Mouse (Mus musculus) c-Kit-negative CD71-positive TER-119-positive erythroid progenitor cells, embryonic 14.5 days (primary cell): ENCODE results near the gene Syp.

Source experiments
- DNase-seq: peaks from one replicate; pipeline ENCODE4 v3.0.0-alpha.2; 2013; ENCODE audit warnings: low read depth, low spot score

The Syp gene

DNA sequence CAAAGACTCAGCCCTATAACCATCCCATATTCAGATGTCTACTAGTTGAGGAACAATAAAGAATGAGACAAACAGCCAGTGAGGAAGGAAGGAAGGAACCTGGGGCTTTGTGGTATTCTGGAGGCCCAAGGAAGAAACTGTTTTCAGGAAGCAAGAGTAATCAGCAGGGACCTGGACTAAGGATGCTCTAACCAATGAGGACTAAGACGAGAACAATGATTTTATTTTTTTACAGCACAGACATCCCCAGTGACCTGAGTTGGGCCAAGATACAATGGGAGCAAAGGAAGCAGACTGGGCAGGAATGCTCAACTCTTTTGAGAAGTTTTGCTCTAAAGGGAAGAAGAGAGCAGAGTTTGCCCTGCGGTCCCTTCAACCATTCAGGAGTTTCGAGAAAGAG, 24.7 kb downstream of the Syp start:
- DNase-seq: no peak

DNA sequence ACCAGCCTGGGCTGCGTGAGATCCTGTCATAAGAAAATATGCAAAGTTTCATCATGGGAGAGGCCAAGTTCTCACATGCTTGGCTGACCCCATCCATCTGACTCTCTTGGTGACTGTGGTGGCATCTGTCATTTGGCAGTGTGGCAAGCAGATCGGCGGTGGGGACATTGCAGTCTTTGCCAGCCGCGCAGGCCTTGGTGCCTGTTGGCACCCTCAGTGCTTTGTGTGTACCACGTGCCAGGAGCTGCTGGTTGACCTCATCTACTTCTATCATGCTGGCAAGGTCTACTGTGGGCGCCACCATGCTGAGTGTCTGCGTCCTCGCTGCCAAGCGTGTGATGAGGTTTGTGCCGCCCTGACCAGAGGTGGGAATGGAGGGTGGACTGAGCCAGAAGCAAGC, 26.5 kb downstream of the Syp start:
- no peak for DNase-seq

DNA sequence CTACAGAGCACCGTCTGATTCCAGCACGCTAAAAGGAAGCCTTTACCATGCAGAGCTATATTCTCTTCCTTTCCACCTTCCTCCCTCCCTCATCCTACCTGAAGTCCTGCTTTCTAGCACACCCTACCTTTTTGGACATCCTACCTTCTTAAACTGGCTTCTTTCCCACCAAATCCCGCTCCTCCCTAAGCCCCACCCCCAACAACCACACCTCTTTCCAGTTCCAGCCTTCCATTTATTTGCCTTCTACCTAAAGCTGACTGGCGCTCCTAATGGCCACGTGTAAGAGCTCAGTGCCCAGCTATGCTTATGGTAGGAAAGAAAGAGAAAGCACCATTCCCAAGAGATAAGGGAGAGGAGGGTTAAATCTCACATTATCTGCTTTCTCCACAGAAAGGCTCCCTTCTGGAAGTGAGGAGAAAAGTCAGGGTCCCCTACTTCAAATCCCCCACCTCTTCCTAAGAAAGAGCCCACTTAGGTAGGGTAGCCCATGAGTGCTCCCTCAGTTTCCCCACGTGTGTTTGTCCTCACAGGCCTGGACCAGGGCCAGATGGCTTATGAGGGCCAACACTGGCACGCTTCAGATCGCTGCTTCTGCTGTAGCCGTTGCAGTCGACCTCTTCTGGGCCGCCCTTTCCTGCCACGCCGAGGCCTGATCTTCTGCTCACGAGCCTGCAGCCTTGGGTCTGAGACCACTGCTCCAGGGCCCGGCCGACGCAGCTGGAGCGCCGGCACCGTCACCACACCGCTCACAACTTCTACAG, 27.6 kb downstream of the Syp start:
- DNase-seq: no peak

DNA sequence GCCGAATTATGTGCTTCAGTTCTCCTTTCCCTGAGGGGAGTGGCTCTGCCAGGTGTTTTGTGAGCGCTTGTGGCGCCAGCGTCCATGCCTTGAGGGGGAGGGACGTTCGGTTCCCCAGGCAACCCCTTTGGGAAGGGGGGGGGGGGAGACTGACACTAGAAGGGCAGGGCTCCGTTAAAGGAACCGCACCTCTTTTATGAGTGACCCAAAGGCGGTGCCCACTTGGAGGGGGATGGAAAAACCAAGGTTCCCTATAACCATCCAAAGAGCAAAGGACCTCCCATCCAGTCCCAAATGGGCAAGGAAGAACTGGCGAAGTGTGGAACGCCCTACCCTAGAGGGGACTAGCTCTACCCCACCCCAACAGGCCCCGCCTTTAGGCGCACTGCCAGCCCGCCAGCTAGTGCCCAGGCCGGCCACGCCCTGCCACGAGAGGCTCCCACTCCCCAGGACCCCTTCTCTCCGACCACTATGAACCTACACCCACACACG, 32.2 kb downstream of the Syp start:
- DNase-seq: no peak

DNA sequence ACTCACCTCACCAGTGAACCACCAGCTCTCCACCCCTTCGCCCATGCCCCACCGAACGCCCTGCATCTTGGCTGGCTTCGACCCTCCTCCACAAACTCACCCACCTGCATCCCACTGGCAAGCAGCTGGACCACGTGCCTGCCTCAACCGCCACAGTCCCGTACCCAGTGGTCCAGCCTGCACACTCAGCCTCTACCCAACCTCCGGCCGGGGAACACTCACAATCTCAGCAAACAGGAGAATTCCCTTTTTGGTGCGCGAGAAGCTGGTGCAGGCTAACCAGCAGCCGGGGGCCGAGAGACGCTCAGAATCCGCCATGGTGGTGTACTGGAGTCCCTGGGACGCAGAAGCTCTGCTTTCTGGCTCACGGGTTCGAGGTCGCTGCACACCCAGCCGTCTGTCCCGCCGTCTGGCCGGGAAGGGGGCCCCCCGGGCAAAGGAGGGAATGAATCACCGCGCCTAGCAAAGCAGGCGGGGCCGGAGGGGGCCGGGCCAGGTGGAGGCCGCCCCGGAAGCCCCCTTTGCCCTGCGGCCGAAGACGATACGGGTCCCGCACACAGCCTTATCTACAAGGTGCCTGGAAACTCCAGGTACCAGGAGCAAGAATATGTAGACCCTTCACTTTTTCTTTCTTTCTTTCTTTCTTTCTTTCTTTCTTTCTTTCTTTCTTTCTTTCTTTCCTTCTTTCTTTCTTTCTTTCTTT, 32.8 kb downstream of the Syp start, which contains the start of gene Plp2:
Gene Plp2 (minus strand): TSS at position 470 of the 703 bp plus-strand sequence.
- DNase-seq: no peak

DNA sequence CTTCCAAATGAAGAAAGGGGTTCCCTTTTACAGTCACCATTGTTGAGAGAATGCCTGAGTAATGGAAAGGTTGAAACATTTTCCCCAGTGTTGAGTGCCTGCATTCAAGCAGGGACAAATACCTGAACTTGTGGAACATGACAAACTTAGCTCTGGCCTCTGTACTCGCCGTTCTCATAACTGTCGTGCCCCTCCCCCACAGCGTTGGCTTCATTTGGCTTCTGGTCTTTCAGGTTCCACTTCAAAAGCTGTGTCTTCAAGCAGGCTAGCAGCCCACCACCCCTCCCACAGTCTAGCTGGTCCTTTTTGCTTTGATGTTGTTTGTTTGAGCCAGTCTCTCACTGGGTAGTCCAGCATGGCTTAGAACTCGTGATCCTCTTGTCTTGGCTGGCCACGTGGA, 34.5 kb downstream of the Syp start:
- DNase-seq: no peak

DNA sequence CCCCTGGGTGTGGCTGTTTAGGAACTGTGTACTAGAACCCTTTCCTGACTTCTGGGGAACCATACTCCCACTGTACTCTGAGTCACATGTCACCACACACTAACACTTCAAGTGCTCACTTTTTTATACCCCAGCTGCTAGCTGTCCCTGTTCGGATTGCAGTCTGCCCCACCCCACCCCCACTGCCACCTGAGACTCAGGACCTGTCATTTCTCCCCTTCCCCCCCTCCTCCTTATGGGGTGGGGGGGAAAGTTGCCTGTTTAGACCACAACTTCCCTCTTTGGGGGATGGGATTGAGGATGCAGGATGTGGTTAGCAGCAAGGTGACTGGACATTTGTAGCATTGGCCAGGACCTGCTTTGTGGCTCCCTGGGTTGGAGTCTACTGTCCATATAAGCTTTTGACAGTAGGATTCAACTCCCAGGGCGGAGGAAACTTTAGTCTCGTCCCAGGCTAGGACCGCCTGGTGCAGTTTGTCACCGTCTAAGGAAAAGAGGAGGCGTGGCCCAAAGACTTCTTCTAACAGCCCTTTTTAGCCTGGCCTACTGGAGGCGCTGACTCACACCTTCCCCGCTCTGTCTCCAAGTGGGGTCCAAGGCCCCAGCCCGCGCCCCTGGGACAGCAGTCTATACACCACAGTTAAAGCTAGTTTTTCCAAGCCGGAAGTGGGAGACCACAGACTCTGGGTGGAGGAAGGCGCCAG, 35.5 kb downstream of the Syp start:
- DNase-seq: no peak

DNA sequence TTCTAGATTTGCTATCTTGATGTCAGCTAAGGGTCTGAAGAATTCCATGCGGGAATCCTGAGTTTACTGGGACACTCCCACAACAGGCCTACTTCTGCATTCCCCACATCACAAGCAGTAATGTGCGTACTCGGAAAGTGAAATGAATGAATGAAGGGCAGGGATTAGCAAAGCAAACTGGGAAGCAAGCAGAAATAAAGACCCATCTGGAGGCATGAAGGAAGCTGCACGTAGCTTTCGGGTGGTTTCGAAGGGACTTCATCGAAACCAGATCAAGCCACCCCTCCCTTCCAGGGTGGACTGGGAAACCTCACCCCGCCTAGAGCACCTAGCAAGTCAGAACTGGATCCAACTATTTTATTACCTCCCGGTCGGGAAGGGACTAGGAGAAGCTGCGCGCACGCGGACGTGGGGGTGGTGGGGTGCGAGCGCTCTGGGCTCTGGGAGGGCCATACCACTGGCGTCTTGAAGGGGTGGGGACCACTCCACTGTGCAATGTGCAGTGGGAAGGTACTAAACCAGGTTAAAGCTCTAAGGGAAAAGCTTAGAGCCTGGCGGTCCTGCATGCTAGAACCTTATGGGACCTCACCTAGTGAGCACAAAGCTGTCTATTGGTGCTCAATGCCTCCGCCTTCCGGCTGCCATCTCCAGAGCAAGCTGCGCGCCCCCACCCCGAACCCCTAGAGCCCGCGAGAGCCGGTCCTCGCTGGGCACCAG, 36.2 kb downstream of the Syp start:
- no peak for DNase-seq

DNA sequence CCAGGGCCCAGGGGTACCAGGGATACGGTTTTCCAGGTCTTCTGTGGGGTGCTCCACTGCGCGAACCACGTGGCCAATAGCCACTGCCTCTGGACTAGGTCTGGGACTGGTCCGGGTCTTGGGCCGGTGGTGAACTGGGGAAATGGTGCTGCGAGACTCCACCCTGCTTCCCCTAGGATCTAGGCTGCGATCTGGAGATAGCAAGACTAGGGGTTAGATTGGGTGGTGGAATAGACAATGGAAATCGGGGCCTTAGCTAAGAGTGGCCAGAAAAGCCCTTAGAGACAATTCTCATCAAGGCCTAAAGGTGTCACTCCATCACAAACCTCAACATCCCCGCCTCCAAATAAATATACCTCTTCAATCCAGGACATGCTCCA, 36.7 kb downstream of the Syp start:
- DNase-seq: no peak

DNA sequence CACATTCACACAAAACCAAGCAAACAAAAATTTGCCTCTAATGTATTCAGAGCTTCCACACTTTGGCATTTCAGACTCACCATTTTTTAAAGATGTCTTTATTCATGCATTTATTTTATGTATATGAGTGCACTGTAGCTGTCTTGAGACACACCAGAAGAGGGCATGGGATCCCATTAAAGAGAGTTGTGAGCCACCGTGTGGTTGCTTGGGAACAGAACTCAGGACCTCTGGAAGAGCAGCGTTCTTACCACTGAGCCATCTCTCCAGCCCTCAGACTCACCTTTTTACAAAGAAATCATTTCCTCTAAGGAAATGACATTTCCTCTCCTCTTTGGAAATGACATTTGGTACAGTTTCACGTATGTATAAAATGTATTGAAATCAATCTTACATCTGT, 40.7 kb downstream of the Syp start:
- no peak for DNase-seq

DNA sequence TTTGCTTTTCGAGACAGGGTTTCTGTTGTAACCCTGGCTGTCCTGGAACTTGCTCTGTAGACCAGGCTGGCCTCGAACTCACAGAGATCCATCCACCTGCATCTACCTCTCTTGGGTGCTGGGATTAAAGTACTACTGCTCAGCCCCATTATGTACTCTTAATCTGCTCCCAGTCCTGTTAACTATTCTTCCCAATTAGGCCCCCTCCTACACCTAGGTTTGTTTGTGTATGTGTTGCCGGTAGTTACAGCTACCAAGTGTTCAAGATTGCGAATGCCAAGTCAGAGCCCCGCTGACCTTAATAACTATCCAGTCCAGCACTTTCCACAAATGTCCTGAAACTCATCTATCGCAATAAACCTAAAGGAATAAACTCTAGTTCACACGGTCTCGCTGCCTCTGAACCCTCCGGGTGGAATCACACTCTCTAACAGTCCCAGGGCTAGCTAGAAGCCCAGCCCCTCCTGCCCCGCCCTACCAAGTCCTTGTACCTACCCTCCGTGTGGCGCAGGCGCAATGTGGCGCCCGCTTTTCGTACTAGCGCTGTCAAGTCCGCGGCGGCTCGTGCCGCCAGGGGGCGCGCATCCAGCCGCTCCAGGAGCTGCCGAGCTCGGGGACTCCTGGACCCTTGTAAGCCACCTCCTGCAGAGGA, 41.3 kb downstream of the Syp start:
- DNase-seq: peak; percentile 69

DNA sequence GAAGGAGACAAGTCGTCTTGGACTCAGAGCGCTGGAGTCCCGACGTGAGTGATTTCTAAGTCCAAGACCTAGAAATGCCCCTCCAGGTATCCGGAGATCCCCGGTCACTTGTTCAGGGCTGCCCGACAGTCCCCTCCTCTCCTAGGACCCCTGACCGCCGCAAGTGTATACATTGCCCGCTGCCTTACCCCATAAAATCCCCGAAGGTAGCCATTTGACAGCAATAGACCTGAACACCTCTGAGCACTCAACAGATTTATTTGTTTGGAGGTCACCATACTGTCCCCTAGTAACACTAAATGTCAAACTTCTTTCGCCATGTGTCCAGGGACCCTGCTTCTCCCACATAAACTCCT, 41.8 kb downstream of the Syp start:
- no peak for DNase-seq

DNA sequence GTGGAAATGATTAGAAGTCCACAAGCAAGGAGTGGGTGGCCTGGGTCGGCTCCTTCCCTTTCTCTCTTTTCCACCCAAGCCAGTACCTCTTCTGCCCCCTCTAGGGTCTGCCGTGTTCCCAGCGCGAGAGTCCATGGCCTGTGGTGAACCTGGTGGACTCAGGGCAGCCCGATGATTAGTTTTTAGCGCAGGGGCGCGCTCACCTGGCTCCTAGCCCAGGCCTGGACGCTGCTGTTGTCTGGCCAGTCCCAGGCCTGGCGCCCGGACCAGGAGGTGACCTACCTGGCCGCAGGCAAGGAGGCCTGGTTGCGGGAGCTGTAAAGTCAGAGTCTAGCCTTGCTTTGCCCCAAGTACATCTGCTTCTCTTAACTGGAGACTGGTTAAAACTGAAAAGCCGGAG, 42.6 kb downstream of the Syp start, which contains the start of gene Magix:
Gene Magix (minus strand): TSS at position 388 of the 400 bp plus-strand sequence.
- DNase-seq: no peak

DNA sequence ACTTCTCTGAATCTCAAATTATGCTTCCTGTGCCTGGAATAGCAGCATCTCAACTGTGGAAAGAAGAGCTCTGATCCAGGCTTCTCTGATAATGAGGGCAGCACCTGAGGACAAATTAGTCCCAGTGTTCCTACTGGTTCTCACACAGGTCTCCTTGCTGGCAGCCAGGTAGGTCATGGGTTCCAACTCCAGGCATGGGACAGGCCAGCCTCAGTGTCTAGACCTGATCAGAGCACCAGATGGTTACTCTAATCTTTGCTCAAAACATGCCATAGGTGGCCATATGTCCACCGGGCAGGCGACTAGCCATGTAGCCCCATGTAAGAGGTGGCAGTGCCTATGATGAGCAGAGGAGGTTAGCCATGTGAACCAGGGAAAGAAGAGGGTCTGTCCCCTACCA, 50.0 kb downstream of the Syp start:
- DNase-seq: no peak

DNA sequence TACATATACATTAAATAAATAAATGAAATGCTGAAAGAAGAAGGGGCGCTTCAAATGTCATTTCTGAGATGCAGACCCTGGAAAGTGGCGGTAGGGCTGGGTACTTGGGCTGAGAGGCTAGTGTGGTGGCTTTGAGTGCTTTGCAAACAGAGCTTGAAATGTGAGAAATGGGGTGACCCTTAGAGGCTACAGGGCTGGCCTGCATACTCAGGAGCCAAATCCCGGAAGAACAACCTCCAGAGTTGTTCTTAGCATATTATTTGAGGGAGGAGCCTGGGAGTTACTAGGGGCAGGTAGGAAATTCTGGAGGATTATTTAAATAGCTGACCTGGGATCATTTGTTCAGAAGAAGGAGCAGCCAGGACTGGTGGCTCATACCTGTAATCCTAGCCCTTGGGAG, 52.2 kb downstream of the Syp start:
- DNase-seq: no peak

DNA sequence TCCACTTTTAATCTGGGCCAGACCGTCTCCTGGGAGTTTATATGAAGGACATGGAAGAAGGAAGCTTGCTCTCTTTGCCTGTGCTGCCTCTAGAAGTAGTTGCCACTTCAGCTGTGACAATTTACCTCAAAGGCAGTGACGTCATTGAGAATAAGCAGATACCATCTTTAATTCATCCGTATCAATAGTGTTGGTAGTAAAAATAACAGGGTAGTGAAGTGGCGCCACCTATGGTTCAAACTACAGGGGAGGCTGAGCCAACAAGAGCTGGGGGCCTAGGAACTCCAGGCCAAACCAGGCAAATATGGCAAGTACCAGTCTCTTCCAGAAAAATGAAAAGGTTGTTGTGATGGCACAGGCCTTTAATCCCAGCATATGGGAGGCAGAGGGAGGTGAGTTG, 54.6 kb downstream of the Syp start:
- DNase-seq: no peak

DNA sequence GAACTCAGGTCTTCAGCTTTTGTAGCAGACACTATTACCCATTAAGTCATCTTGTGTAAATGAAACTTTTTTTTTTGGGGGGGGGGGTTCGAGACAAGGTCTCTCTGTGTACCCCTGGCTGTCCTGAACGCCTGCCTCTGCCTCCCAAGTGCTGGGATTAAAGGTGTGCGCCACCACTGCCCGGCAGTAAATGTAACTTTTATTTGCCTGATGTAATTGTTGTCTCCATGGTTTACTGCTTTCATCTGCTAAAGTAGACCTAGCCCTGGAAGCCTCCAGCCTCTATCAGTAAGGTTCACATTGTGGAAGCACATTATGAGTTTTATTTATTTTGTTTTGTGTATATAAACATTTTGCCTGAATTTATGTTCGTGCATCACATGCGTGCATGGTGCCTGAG, 58.2 kb downstream of the Syp start:
- no peak for DNase-seq

DNA sequence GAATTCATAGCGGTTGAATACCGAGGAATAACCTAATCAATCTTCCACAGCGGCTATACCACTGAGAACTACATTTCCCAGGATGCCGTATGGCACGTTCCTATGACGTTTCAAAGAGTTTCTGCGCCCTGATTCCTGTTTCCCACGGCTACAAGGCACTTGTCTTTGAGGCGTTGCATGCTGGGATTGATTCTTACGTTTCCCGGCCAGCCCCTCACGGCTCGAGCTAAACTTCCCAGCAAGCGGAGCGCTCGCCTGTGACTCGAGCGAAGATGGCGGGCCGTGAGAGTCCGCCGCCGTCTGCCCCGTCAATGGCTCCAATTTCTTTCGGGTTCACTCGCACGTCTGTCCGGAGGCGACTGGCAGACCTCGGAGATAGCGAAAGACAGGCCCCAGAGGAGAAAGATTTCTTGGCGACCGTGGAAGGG, 58.7 kb downstream of the Syp start, which contains the start of gene Gpkow:
Gene Gpkow (plus strand): TSS at position 178 of the 428 bp plus-strand sequence.
- DNase-seq: peak; percentile 80
